Mouse (Mus musculus) heart, adult 2 months (tissue): Measurements from ENCODE around the gene Srgap3. TPM values are rescaled to one million over a fixed set of nuclear protein-coding genes. Genes with fewer than 3 reads are reported as not detected.

Experiments used
- DNase-seq, 2 experiments: peaks; one replicate each; pipeline ENCODE4 v3.0.0; 2021
- H3K27ac ChIP-seq: fragments of 200-600 bp; 2 replicates; pipeline ENCODE4 v1.8.1; 2022
- H3K27me3 ChIP-seq: fragments of 200-500 bp; 2 replicates; pipeline ENCODE4 v1.6.1; 2012; ENCODE audit warnings: mild to moderate bottlenecking, low read length, inconsistent platforms, mixed read lengths; ENCODE audit not compliant: control insufficient read depth, insufficient read depth
- H3K36me3 ChIP-seq: fragments of 200-500 bp; 2 replicates; pipeline ENCODE4 v1.6.1; 2012; ENCODE audit warnings: low read length, inconsistent platforms; ENCODE audit not compliant: control insufficient read depth, insufficient read depth
- H3K4me1 ChIP-seq: fragments of 200-500 bp; 2 replicates; pipeline ENCODE4 v1.6.1; 2011; ENCODE audit warnings: low read length; ENCODE audit not compliant: control insufficient read depth, insufficient read depth
- H3K4me3 ChIP-seq: fragments of 200-600 bp; 2 replicates; pipeline ENCODE4 v1.8.1; 2022
- H3K79me2 ChIP-seq: fragments of 200-500 bp; replicated peaks from 2 replicates; pipeline ENCODE4 v1.6.1; 2012; ENCODE audit warnings: mild to moderate bottlenecking, inconsistent platforms, low read length, moderate library complexity, mixed read lengths; ENCODE audit not compliant: control insufficient read depth, insufficient read depth
- H3K9ac ChIP-seq: fragments of 200-500 bp; 2 replicates; pipeline ENCODE4 v1.6.1; 2012; ENCODE audit warnings: low read depth, mild to moderate bottlenecking, control low read depth, inconsistent platforms, low read length, mixed read lengths
- CTCF ChIP-seq: fragments of 200-600 bp; IDR thresholded peaks from 2 replicates; pipeline ENCODE4 v1.8.1; 2022; ENCODE audit warnings: antibody characterized with exemption, mild to moderate bottlenecking, moderate library complexity
- EP300 ChIP-seq: fragments of 200-500 bp; IDR thresholded peaks from 2 replicates; pipeline ENCODE4 v1.6.1; 2011; ENCODE audit warnings: low read depth, low read length, control low read depth; ENCODE audit not compliant: insufficient read depth
- POLR2A ChIP-seq: fragments of 200-500 bp; IDR thresholded peaks from 2 replicates; pipeline ENCODE4 v1.6.1; 2011; ENCODE audit warnings: mild to moderate bottlenecking, low read depth, low read length, control low read depth; ENCODE audit not compliant: insufficient read depth
- WGBS: fragments of 180-500 bp; shearing (Covaris S2); methylation state at CpG from one replicate; pipeline ENCODE4 v1.1.7; 2018; 5-methylcytosine and 5-hydroxymethylcytosine counted together
- intact Hi-C: fragments of 180-260 bp; cut with DNase I; formaldehyde crosslinking; loops from one replicate; pipeline ENCODE4 v1.15.1; 2025
- polyA plus RNA-seq: library from polyadenylated mRNA; depleted of rRNA; stranded (reverse); fragments of >200 nt; gene quantifications from 2 replicates; pipeline ENCODE4 v1.2.3, GENCODE M21; 2012
- total RNA-seq, 2 experiments: library from RNA; stranded (reverse); gene quantifications; 2 replicates each; pipeline ENCODE4 v1.2.3; 2021

Srgap3 gene
- total and polyA plus RNA-seq, 3 experiments = 0.42 to 1.4 (median 0.61) TPM

DNA sequence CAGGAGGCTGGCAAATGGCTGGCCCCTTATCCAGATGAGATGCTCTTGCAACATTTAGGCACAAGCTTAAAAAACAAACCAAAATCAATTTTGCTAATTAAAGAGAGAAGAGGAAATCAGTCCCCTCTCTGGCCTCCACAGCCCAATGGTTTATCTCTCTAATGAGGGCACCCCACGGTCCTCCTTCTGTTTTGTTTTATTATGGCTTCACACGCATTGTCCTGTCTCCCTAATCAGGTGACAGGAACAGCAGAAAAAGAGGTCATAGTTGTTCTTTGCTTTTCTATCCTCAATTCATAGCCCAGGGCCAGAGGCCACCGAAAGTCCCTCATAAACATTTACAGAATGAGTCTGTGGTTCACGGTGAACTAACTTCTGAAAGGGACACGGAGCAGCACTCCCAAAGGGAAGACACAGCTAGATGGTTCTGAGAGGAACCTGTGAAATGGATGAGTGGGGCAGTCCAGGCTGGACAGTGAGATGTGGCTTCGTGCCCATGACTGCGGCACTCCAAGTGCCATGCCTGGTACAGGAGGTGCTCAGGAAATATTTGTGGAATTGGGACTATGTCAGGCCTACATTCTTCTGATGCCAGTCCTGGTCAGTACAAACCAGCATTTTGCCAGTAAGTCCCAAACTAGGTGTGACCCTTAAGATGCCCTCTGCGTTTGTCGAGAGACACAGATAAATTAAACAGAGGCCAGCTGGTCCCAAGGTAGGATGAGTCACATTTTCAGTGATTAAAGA is 73.8 kb downstream of the Srgap3 start:
- H3K79me2 ChIP-seq = no peaks in the 10 kb centered on the region
- H3K27me3 ChIP-seq = no peaks in the 10 kb centered on the region
- no peak for DNase-seq
- no peak overlapping the region for H3K4me3 ChIP-seq
- H3K4me1 ChIP-seq = no peaks in the 10 kb centered on the region
- H3K36me3 ChIP-seq = no peaks in the 10 kb centered on the region
- H3K27ac ChIP-seq = no peak overlapping the region
- 71% methylated on average over 9 of the region's 9 CpGs for WGBS
- no peak overlapping the region for H3K9ac ChIP-seq
- intact Hi-C loops = no loop called here
- no peak for TF ChIP-seq POLR2A
- no peak for TF ChIP-seq EP300
- no peak for TF ChIP-seq CTCF

DNA sequence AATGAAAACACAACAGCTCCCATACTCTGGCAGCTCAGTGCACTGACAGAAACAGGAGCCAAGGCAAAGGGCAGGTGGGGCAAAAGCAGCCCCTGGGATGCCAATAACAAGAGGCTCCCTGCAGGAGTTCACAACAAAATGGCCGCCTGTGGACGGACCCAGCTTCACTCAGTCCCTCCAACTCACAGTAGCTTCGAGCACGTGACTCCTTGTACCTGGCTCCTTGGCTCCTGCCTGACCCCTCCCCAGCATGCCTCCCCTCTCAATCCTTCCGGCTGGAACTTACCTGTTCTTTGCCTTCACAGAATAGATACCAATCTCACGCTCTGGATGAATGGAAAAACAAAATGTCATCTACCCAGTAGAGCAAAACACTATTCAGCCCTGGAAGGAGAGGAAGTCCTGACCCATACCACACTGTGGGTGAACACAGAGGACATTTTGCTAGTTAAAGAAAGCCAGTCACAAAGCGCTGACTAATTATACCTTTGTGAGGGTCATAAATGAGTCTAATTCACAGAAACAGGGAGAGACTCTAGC is 75.8 kb downstream of the Srgap3 start:
- no peaks in the 10 kb centered on the region for H3K27me3 ChIP-seq
- H3K4me1 ChIP-seq = no peaks in the 10 kb centered on the region
- H3K27ac ChIP-seq = no peak overlapping the region
- no peaks in the 10 kb centered on the region for H3K36me3 ChIP-seq
- TF ChIP-seq EP300 (no peak), CTCF (no peak), POLR2A (no peak)
- intact Hi-C loops = no loop called here
- H3K4me3 ChIP-seq = no peak overlapping the region
- WGBS = 92% methylated on average over 7 of the region's 7 CpGs
- H3K79me2 ChIP-seq = no peaks in the 10 kb centered on the region
- no peak for DNase-seq
- H3K9ac ChIP-seq = no peak overlapping the region

DNA sequence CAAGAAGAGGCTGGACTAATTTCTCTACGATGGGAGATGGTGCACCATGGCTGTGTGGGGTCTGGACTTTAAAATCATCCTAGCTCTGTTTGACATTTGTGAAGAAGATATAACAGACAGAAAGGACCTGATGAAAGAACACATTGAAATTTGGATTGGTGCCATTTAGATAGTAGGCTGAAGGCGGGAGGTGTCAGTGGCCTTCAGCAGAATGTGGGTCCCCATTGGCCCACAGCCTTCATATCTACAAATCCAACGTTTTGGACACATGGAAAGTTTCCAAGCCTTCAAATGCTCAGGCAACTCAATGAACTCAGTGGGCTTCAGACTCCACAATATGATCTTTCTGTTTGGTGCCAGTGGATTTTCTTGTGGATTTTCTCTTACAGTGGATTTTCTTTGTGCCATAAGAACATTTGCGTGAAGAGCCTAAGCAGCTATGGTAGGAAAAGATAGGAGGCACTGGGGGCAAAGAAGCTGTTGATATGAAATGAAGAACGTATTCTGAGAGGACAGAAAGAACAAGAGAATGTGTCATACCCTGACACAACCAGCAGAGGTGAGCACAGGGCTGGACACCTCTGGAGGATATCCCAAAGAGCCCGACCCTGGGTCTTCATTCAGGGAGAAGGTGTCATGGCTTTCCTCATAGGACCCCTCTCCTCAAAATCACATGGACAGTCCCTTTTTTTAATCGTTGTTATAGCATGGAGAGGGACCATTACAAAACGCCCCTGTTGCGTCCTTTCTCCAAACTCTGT is 78.7 kb downstream of the Srgap3 start:
- Histone ChIP-seq H3K79me2 (no peaks in the 10 kb centered on the region), H3K27ac (no peak overlapping the region), H3K36me3 (no peaks in the 10 kb centered on the region), H3K4me1 (no peaks in the 10 kb centered on the region), H3K4me3 (no peak overlapping the region), H3K27me3 (no peaks in the 10 kb centered on the region), H3K9ac (no peak overlapping the region)
- TF ChIP-seq CTCF = no peak
- intact Hi-C loops = no loop called here
- no peak for DNase-seq
- WGBS = 65% methylated on average over 9 of the region's 9 CpGs

DNA sequence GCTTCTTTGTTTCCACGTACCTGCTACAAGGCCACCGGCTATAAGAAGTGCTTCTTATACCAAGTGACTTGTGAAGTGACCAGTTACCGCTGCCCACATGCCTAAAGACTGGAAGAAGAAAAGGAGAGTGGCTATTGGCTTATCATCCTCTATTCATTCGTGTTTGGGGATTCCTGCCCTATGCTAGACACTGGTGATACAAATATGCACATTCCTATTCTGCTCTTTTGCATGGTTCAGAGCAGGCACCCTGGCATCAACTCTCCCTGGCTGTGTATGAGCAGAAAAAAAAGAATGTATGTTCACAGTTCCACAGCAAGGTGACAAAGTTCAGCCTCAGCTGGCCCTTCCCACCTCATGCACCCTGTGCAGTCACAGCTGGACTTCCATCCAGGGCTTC is 81.0 kb downstream of the Srgap3 start:
- TF ChIP-seq EP300 = no peak
- TF ChIP-seq CTCF = no peak
- TF ChIP-seq POLR2A = no peak
- DNase-seq = no peak
- 85% methylated on average over 4 of the region's 4 CpGs for WGBS
- Histone ChIP-seq H3K27ac (no peak overlapping the region), H3K27me3 (no peaks in the 10 kb centered on the region), H3K9ac (no peak overlapping the region), H3K79me2 (no peaks in the 10 kb centered on the region), H3K4me3 (no peak overlapping the region), H3K4me1 (no peaks in the 10 kb centered on the region; the same call in 1 of the 2 replicates), H3K36me3 (no peaks in the 10 kb centered on the region)
- intact Hi-C loops = no loop called here

DNA sequence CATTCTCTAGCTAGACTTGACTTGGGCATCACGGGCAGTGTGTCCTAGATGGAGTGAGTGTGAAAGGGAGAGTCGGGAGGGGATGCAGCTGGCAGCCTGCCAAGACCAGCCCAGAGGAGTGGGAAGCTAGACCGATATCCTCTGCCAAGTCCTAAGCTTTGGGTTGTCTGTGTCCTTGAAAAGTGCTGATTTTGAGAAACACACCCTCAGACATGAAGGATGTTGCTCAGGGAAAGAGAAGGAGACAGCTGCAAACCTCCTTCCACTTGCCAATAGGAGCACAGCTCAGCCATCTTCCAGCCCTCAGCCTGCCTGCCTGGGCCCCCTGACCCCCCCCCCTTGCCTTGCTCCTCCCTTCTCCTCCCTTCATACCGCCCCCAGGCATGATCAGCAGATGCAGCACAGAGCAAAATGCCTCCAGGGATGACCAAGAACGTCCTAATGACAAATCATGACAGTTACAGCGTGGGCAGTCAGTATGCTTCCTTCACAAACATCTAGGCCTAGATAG is 82.0 kb downstream of the Srgap3 start:
- no peaks in the 10 kb centered on the region for H3K36me3 ChIP-seq
- H3K27me3 ChIP-seq = no peaks in the 10 kb centered on the region
- DNase-seq = no peak
- H3K27ac ChIP-seq = no peak overlapping the region
- H3K4me3 ChIP-seq = no peak overlapping the region
- H3K79me2 ChIP-seq = no peaks in the 10 kb centered on the region
- no peaks in the 10 kb centered on the region; the same call in 1 of the 2 replicates for H3K4me1 ChIP-seq
- WGBS = 38% methylated on average over 6 of the region's 6 CpGs
- TF ChIP-seq POLR2A = no peak
- no peak overlapping the region for H3K9ac ChIP-seq
- intact Hi-C loops = no loop called here

DNA sequence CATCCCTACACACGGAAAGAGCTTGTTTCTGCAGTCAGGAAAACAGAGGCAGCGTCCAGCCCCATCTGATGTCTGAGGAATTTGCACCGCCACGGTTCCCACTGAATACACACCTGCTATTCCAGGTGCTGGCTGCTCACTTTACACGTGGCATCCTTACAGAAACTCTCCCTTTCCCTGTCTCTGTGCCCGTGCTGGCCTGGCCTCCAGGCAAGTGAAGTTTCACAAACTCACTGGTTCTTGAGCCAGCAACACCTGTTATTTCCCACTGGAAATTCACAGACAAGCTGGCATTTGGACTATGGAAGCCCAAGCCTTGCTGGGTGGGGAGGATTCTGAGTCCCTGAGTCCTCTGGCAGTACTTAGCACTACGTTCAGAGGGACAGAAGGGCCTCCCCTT is 84.6 kb downstream of the Srgap3 start:
- intact Hi-C loops = no loop called here
- no peak overlapping the region for H3K27ac ChIP-seq
- TF ChIP-seq CTCF = no peak
- no peak for TF ChIP-seq POLR2A
- TF ChIP-seq EP300 = no peak
- no peaks in the 10 kb centered on the region for H3K27me3 ChIP-seq
- no peak for DNase-seq
- H3K36me3 ChIP-seq = no peaks in the 10 kb centered on the region
- no peaks in the 10 kb centered on the region for H3K79me2 ChIP-seq
- no peak overlapping the region for H3K9ac ChIP-seq
- WGBS = 88% methylated on average over 7 of the region's 7 CpGs
- H3K4me3 ChIP-seq = no peak overlapping the region
- H3K4me1 ChIP-seq = no peaks in the 10 kb centered on the region; the same call in 1 of the 2 replicates
